Mouse (Mus musculus): Measurements from ENCODE around the gene Hvcn1.

The Hvcn1 gene

DNA sequence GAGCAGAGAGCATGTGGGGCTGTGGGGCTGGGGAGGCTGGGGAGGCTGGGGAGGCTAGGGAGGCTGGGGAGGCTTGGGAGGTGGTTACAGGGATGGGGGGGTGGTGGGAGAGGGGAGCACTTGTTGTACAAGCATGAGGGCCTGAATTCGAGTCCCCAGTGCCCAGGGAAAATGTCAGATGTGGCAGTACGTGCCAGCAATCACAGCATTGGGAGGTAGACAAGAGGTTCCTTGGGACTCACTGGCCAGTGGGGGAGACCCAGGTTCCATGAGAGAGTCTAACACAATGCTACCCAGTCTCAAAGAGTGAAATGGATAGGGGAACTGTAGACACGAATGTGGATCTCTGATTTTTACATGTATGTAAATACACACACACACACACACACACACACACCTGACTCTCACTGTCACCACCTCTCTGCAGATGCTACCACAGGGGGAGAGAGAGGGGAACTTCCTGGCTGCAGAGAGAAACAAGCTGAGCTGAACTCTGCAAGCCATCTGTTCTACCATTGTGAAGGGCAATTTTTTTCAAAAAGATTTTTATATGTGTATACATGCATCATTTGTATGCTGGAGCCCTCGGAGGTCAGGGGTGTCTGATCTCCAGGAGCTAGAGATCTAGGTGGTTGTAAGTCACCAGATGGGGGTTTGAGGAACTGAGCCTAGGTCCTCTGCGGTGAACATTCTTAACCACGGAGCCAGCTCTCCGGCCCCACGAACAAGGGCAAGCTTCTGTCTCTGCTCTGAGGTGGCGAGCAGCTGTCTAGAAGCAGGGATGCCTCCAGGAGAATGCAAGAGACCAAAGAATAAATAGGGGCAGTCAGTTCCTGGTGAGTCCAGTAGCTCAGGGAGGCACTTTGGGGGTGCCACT is 28.0 kb downstream of the Hvcn1 start:
- no peak for DNase-seq (ENCODE audit: low read depth, low spot score)

GRCm38 (mm10) chr5:122235196-122235836 is 28.7 kb downstream of the Hvcn1 start:
- DNase-seq (ENCODE audit: low read depth, low spot score): no peak

DNA sequence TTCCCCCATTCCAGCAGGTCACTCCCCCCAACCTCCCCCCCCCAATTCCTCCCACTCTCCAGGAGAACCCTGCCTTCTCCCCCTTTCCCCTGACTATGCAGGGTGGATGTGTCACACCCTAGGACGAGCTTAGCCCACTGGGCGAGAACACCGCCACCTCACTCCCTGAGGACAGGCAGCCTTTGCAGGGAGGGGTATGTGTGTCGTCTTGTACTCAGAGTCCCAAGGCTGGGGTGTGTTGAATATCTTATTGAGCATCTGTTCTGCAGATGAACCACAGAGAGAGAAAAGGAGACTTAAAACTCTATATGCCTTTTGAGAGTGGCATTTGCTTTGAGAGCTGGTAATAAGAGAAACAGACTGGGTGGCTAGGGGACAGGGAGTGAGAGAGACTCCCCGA is 30.6 kb downstream of the Hvcn1 start:
- no peak for DNase-seq (ENCODE audit: low read depth, low spot score)

GRCm38 (mm10) chr5:122239618-122240017 is 33.0 kb downstream of the Hvcn1 start:
- DNase-seq (ENCODE audit: low read depth, low spot score): no peak

DNA sequence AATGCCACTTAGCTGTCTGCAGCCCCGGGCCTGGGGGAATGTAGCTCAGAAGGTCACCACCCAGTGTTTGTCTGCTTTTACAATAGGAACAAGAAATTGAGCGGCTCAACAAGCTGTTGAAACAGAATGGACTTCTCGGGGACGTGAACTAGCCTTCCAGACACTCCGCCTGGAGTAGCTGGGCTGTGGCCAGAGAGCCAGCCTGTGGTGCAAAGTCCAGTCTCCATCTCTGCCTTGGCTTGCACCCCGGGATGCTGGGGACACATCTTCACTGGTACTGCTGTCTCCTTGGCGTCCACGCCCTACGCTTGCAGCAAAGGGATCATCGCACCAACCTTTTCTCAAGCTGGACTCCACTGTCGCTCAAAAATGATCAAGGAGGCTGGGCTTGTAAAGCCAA is 33.9 kb downstream of the Hvcn1 start:
- no peak for DNase-seq (ENCODE audit: low read depth, low spot score)

GRCm38 (mm10) chr5:122240989-122241388 is 34.4 kb downstream of the Hvcn1 start:
- no peak for DNase-seq (ENCODE audit: low read depth, low spot score)

GRCm38 (mm10) chr5:122242521-122243123 is 36.0 kb downstream of the Hvcn1 start:
- no peak for DNase-seq (ENCODE audit: low read depth, low spot score)

DNA sequence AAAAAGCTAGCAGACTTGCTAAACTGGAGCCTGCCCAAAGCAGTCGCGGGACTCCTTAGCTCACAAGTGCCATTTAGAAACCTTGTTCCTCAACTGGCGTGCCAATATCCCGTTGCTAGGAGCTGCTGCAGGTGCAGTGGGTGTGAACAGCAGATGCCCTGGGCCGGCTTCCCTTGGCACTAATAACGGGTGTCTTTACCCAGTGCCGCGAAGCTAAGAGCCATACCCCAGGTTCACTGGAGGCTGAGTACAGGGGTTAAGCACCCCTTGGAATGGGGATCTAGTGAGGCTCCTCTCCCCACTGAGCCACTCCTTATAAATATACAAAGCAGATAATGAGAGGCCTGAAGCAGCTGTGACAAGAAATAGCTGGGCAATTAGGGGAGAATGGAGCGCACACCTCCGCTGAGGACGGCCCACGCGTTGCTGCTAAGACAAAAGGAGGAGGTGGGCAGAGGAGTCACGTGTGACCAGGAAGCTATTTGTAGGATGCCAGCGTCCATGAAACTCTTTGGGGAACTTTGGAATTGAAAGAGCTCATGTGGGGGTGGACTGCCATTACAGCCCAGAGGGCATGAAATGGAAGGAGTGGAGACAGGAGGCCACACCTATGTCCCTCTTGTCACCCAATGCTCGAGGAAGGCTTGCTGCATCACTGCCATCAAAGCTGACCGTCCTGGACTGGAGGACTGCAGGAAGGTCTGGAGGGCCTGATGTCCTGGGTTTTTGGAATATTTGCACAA is 37.3 kb downstream of the Hvcn1 start:
- DNase-seq (ENCODE audit: low read depth, low spot score): no peak

DNA sequence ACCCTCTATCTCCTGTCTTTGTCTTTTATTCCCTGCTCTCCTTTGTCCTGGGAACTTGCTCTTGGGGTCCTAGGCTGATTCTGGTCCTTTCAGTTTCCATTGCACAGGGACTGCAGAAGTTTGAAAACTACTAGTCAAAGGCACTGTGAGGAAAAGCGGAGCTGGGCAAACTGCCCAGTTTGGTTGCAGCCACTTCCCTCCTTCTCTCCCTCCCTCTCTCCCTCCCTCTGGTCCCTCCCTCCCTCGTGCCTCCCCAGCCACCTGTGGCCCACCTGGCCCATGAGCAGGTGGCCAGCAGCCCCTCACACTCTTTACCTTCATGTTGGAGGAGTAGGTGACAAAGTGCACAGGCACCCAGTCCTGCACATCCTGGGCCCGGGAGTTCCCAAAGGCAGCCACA is 38.6 kb downstream of the Hvcn1 start:
- no peak for DNase-seq (ENCODE audit: low read depth, low spot score)

- no peak for DNase-seq (ENCODE audit: low read depth, low spot score)
These were observed 40.1 kb downstream of the Hvcn1 start for GRCm38 (mm10) chr5:122246547-122247167.

GRCm38 (mm10) chr5:122247529-122247928 is 40.9 kb downstream of the Hvcn1 start:
- no peak for DNase-seq (ENCODE audit: low read depth, low spot score)

- no peak for DNase-seq (ENCODE audit: low read depth, low spot score)
These were observed 41.3 kb downstream of the Hvcn1 start for GRCm38 (mm10) chr5:122247934-122248333.

GRCm38 (mm10) chr5:122249281-122249680 is 42.7 kb downstream of the Hvcn1 start:
- no peak for DNase-seq (ENCODE audit: low read depth, low spot score)

DNA sequence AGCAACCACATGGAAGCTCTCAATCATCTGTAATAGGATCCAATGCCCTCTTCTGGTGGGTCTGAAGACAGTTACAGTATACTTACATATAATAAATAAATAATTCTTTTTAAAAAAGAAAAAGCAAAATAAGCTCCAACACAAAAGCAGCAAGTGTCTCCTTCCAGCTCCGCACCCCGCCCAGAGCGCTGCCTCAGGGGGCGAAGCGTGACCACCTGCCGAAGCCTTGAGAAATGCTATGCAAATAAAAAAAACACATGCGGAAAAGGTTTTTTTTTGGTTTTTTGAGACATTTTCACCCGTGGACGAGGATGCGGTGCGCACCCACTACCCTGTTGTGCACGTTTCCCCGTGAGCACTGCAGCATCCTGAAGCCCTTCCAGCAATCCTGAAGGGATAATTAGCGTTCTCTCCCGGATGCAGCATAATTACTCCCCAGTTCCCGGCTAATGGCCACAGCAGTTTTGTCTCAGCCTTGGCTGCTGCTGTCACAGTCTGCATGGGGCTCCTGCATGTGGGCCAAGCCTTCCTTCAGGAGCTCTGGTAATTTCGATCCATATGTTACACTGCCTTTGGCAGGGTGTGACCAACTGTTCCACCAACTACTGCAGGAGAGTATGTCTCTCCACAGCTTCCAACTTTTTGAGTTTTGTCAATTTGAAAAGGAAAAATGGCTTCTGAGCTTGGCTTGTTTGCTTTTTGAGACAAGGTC is 45.4 kb downstream of the Hvcn1 start:
- DNase-seq (ENCODE audit: low read depth, low spot score): no peak

GRCm38 (mm10) chr5:122258027-122258741 is 51.6 kb downstream of the Hvcn1 start:
- no peak for DNase-seq (ENCODE audit: low read depth, low spot score)

GRCm38 (mm10) chr5:122262104-122262503 is 55.5 kb downstream of the Hvcn1 start:
- DNase-seq (ENCODE audit: low read depth, low spot score): no peak

DNA sequence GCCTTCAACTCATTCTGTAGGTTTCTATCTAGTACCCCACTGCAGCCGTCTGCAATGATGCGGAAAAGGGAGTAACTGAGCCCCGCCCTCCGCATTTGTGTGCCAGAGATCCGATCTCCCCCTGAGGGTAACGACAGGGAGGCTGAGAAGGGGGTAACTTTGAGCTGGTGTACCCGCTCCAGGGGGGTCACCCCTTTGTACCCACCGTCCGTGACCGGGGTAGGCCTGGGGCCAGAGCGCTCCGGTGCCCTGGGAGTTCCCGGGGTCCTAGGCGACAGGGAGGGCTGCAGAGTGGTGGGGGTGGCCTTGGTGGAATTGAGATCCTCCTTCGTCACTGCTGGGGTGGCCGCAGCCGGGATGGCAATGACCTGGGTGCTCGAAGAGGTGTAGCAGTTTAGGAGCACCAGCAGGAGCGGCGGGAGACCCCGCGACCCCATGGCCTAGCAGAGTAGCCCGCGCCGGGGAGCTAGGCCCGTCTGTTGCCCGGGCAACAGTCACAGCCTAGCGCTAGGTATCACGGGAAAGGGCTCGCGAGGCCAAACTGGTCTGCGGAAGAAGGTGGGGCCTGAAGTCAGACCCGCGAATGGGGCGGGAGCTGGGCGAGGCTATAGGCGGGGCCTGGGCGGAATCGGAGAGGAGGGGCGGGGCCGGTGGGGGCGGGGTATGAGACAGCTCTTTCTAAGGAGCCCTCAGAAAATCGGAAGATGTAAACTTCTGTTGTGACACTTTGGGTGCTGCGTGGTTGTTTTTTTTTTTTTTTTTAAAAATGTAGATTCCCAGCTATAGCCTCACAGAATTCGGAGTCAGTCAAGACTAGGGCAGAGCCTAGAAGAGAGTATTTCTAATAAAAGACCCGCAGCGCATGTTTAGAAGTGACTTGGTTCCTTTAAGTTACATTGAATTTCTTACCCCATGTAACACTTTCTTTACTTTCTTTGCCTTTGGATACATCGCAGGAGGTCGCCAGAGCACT is 57.6 kb downstream of the Hvcn1 start, which contains the start of gene Tctn1:
TSS of gene Tctn1 (minus strand) at position 528 of the 973 bp plus-strand sequence.
- peak; percentile 96 for DNase-seq (ENCODE audit: low read depth, low spot score)

- no peak for DNase-seq (ENCODE audit: low read depth, low spot score)
These were observed 58.6 kb downstream of the Hvcn1 start for GRCm38 (mm10) chr5:122265187-122265586.

DNA sequence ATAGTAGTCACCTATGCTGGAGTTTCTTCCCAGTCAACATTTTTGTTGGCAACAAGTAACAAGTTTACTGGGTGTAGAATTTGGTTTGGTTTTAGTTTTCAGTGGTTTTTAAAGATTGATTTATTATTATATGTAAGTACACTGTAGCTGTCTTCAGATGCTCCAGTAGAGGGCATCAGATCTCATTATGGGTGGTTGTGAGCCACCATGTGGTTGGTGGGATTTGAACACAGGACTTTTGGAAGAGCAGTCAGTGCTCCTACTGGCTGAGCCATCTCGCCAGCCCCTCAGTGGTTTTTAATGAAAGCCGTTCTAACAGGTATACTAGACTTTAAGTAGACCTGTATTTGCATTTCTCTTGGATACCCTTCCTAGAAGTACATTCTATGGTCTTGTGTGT is 59.3 kb downstream of the Hvcn1 start:
- DNase-seq (ENCODE audit: low read depth, low spot score): no peak

Data from mesoderm, embryonic 11.5 days (tissue).